Mouse (Mus musculus) gonadal fat pad, adult 2 months (tissue): ENCODE data around the gene Etv6. TPM values are rescaled to one million over a fixed set of nuclear protein-coding genes. Genes with fewer than 3 reads are reported as not detected.

Source experiments
- DNase-seq: peaks from one replicate; pipeline ENCODE4 v3.0.0-alpha.2; 2012; ENCODE audit warnings: low read depth
- polyA plus RNA-seq: library from polyadenylated mRNA; depleted of rRNA; stranded (reverse); fragments of >200 nt; gene quantifications from 2 replicates; pipeline ENCODE4 v1.2.3, GENCODE M21; 2012

Gene Etv6
- polyA plus RNA-seq, 1 experiment = 20.6 TPM

DNA sequence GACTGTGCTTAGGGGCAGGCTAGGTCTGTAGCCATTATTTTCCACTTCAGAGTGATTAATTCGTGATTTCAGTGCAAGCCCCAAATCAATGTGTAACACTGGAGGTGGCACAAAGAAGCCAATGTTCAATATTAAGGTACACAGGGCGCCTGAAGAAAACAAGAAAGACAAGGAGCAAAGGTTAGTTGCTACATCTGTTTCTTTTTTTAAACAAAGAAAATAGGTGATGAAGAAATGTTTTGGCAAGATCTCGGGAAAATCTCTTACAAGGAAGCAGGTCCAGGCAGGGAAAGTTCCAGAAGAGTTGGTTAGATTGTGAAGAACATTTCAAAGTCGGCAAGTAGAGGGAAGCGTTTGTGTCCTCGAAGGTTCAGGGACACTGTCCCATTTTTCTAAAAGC, 39.5 kb downstream of the Etv6 start:
- DNase-seq = peak; percentile 97

DNA sequence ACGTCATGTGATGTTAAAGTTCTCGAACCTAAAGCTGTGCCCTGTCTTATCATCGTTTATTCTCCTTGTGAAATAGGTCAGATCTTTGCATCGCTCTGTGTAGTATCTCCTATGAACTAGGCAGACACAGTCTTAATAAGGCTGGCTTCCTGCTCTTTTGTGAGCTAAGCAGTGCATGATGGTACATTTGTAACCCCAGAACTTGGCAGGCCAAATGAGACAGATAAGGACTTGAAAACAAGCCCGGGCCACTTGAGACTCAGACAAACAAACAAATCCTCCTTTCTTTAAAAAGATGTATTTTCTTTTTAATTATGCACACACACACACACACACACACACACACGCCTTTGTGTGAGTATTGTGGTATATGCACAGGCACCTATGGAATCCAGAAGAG, 42.5 kb downstream of the Etv6 start:
- DNase-seq = no peak

DNA sequence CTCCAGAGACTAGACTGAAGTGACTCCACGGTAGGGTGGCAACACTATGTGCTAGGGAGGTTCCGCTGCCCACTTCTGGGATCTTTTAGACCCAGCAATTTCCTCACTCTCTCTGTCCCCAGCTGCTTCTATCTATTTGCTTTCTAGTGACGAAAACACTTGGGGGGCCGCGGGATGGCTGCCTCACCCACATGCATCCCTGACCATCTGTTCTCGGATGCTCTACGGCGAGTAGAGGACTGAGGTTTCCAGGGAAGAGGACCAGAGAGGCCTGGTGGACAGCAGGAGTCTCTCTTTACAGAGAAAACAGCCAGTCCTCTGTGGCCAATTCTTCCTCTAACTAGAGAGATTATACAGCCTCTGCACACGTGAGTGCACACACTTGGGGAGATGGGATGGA, 43.6 kb downstream of the Etv6 start:
- DNase-seq = no peak

DNA sequence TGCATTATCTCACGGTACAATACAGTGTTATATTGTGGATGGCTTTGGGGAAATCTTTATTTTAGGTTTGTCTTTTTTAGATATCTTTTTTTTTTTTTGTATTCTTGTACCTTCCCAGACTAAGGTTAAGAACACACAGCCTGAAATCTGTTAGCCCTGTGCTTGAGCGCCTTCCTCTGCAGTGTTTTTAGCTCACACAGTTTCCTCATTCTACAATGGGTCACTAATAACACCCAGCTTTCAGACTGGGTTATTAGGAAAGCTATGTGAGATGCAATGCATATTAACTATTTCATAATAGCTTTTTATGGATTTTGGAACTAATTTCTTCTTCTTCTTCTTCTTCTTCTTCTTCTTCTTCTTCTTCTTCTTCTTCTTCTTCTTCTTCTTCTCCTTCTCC, 44.1 kb downstream of the Etv6 start:
- DNase-seq = no peak

DNA sequence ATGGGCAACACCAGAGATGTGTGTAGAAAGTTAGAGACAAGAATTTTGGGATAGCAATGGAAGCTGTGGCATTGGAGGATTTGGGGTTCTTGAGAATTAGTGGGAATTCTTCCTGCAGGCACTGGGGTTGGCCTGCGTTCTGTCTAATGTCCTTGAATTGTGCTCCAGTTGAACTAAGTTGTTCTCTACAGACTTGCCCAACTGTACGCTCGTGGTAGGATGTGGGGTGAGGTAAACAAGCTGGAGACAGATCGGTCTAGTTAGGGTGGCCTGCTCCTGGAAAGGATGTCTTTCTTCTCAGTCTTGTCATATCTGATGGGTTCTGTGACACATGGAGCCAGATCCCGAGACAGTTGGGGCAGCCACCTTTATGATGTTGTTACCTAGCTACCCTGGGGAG, 45.4 kb downstream of the Etv6 start:
- no peak for DNase-seq

DNA sequence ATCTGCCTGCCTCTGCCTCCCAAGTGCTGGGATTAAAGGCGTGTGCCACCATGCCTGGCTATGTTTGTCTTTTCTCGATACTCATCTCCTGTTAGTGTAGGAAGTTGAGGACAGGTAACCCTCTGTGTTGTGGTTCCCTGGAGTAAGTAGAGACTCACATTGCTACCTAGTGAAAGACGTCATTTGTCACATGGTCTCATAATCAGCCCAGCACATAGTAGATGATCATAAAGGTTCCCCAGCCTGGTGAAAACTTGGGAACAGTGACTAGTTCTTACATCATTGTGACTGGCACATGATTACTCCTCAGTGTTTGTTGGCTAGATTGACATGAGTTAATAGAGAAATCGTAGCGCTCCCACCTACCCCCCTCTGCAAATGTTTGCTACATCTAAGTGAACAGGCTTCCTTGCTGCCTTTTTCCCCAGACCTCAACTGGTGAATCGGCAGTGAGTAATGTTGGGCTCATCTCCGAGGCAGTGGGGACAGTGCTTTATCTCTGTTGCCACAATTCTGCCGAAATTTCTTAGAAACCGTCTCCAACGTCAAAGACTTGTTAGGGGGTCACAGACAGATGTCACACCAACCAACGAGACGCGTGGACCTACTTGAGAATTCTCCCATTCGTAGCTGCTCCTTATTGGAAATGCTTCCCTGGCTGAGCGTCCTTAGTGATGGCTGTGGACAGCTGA, 46.9 kb downstream of the Etv6 start:
- DNase-seq = no peak

DNA sequence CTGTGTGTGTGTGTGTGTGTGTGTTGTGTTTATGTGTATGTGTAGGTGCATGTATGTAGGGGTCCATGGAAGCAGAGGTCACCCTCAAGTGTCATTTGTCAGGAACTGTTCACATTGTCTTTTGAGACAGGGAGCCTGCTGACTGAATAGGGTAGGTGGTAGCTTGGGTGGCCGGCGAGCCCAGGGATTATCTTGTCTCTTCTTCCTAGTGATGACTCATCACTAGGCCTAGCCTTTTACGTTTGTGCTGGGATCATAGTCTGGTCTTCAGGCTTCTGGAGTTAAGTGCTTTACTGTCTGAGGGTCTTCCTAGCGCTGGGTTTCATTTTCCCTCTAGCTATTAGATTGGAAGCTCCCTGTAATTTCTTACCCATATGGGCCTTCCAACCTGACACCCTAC, 47.9 kb downstream of the Etv6 start:
- no peak for DNase-seq

DNA sequence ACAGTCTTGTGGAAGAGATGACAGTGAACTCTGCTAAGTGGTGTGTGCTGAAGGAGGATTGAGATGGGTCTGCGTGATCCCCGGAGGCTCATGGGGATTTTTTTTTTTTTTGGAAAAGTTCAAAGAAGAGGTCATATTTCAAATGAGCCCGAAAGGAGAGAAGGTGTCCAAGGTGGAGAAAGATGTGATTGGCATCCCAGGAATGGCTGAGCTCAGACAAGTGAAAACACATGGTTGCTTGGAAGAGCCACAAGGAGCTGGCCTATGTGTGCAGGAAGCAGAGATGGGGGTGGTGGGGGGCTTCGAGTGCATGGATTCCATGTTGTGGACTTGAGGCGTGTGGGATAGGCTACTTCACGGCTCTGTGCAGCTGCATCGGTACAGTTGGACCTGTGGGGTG, 50.9 kb downstream of the Etv6 start:
- no peak for DNase-seq

DNA sequence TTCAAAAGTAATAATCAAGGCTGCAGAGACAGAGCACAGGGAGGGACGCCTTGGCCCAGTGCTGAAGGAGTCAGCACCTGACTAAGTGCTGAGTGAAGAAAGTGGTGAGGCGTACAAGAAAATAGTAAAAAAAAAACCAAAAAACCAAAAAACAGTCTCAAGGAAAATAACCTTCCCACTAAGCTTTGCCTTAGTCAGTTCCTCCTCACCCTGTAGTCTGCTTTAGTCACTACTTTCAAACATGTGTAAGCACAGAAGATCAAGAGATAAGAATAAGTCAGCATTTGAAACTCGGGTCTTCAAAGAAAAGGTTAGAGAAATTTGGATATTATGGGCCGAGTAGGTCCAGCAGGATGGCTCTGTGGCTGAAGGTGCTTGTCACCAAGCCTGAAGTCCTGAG, 52.2 kb downstream of the Etv6 start:
- no peak for DNase-seq

DNA sequence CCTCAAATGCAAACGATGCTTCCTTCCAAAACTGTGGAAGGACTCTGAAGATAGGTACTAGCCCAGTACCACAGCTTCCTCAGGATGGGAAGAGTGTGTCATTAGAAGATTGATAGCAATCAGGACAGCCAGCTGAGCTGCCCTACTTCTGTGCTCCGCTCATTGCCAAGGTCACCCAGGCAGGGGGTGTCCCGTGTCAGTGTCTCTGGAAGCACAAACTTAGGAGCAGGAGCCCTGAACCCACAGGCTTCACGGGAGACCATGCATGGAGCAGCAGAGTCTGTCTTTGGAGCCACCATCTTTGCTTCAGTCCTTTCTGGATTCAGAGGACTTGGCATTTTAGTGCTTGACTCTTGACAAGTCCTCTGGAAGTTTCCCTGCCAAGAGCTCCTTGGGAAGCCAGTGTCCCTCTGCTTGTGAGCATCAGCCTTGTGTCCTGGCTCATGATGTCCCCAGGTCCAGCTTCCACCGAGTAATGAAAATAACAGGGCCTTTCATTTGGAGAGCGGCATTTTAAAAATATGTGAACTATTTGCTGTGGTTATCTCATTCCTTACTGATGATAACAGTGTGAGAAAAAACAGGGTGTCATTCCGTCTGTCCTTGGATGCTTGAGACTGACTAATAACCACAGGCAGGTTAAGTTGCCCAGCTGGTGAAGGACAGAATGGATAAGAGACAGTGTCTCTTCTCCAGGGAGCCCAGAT, 54.3 kb downstream of the Etv6 start:
- no peak for DNase-seq

DNA sequence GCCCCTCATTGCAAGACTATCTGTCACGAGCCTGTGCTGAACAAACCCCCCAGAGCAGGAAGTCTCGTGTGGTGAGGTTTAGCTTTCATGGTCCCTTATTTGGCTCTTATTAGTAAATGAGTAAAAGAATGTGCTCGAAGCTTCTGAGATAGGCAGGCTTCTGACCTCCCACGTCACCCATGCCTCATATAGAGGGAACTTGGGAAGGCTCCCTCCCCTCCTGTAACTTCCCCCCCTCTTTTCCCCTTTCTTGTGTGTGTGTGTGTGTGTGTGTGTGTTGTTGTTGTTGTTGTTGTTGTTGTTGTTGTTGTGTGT, 54.8 kb downstream of the Etv6 start:
- no peak for DNase-seq

DNA sequence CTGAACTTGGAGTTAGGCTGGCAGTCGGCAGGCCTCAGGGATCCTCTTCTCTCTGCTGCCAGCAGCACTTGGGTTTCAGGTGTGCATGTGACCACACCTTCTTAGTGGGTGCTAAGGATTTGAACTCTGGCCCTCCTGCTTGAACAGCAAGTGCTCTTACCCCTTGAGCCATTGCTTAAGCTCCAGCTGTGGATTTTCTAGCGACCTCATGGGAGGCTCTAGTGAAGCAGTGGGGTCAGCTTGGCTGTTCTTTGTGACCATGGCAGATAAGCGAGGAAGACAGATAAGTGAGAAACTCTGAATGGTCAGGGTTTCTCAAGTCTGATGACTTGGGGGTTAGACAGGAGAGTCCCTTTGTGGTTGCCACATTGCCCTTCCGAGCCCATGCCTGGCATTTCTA, 55.4 kb downstream of the Etv6 start:
- no peak for DNase-seq

DNA sequence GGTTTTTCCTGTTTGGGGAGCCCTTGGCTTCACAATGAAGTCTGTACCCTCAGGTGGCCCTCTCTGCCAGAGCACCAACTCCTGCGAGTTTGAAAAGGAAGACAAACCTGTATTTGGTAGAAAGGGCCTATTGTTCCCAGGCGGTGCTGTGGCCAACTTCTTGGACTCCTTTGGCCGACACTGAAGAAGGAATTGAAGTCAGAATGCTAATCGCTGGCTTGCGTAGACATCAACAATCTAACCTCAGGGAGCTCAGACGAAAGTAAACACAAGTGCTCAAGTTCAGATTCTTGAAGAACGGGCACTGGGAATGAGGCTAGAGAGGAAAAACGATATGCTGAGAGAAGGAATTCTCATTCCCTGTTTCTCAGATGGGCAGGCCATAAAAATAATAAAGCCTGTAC, 55.9 kb downstream of the Etv6 start:
- peak; percentile 95 for DNase-seq

DNA sequence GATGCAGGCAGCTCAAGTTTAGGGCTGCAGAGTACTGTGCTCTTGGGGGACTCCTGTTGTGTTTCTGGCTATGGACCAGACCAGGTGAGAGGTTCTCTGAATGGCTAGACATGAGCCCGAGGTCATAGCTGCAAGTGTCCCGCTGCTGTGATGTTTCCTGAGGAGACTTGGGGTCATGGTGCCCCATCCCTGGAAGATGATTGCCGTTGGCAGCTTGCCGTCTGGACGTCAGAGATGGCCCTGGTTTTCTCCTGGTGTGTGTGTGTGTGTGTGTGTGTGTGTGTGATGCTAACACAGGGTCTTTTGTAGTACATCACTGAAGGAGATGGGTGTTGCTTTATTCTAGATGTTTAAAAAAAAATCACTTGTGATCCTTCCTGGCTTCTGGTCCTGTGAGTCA, 58.6 kb downstream of the Etv6 start:
- no peak for DNase-seq

DNA sequence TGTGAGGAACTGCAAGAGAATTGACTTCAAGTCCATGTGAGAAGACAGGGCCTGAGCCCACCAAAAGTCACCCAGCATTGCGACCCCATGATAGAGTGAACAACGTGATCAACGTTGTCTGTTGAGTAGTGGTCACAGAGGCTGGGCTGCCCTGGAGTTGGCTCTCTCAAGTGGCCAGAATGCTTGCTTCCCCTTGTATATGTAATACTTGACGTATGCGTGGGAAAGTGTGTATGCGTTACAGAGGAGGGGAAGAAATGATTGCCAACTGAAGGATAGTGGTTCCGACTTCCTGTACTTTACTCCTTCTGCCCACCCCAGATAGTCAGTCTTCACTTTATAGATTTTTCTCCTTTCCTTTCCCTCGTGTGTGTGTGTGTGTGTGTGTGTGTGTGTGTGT, 59.1 kb downstream of the Etv6 start:
- no peak for DNase-seq

DNA sequence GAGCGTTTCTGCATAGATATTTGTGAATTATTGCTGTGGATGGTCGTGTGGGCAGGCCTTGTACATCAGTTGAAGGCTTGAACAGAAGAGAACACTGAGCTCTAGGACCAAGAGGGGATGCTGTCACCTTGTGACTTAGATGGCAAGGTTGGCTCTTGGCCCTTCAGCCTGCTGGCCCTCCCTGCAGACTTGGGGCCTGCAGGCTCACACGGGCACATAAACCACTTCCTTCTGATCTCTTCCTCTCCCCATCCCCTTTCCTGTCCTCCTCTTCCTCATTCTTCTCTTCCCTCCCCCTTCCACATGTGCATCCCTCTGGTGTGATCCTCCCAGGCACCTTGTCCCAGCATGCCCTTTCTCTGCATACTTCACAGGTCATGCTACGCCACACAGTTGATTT, 60.1 kb downstream of the Etv6 start:
- no peak for DNase-seq

DNA sequence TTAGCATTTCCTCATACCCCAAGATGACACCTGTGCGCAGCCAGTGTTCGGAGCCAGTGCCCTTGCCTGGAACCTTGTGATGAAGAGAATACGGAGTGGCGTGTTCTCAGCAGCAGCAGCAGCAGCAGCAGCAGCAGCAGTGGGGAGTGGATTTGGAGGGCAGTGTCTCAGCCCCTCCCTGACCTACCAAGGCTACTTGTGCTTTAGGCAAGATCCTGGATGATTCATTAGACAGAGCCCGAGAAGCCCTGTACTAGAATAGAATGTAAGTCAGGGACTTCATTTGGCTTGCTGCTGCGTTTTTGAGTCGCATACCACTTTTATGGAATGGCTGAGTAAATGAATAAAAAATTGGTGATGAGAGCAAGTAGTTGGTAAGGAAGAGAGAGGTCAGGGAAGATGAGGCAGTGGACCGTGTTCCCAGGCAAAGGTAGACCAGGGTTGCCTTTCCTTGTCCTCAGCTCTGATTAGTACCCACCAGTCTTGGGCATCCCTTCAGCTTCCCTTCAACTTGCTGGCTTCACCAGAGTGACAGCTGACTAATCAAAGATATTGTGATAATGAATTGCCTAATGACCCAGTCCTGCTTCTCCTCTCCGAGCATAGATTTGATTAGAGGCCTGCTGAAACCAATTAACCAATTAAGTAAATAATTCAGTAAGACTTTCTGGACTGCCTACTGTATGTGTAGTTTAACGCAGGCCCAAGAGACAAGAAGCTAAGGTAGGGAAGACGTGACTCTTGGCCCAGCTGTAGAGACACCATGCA, 64.7 kb downstream of the Etv6 start:
- DNase-seq = no peak

DNA sequence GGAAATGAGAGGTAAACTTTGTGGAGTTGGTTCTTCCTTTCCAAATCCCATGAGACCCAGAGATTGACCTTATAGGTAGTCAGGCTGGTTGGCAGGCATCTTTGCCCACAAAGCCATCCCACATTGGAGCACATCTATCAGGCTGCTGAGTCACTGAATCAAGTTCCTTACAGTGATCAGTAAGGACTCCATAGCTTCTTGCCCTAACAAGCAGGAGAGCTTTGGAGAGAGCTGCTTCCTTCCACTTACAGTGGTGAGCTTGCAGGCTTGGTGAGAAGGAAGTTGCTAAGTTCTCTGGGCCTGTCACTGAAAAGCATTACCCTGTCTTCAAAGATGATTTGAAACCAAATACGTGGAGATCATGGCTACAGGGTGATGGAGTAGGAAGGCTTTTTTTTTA, 66.9 kb downstream of the Etv6 start:
- DNase-seq = no peak

DNA sequence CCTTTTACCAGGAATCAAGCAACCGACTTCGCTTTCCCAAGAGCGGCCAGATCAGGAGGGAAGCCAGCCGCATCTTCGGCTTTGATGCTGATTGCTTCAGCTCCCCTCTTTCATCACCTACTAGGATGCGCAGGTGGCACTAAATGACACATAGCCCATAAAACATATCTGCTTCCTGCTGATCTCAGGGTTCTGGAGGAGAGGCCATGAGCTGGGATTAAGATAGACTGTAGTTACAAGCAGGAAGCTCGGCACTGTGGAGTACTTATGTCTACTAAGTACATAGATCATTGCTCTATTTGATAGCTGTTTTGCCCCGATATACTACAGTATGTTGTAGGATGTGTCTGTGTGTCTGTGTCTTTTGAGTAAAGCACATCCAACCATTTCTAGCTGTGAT, 68.0 kb downstream of the Etv6 start:
- DNase-seq = no peak

DNA sequence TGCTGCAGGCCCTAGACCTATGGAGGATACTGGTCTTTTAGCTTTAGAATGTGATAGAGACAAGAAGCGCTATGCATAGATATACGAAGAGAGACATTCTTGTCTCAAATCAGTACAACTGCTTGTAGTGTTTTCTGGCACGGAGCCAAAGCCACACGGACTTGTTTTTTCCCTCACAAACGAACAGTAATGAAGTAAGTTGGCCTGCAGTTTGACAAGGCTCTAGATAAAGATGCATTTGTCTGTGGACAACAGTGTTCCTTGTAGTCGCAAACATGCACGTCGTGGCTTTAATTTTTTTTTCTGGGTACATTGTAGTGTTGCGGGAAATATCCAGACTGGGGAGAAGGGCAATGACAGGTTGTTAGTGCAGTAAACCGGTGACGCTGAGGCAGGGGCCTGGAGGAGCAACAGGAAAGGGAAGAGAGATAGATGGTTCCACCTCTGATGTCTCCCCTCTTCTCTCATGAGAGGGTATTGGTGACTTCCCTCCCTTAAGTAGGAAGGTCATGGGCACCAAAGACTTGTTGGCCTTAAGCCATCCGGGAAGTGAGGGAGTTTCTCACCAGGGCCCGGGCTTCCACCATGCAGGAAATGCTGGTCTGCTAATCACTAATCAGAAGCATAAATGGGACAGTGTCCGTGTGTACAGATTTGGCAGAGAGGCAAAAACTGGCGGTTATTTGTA, 70.2 kb downstream of the Etv6 start:
- no peak for DNase-seq

DNA sequence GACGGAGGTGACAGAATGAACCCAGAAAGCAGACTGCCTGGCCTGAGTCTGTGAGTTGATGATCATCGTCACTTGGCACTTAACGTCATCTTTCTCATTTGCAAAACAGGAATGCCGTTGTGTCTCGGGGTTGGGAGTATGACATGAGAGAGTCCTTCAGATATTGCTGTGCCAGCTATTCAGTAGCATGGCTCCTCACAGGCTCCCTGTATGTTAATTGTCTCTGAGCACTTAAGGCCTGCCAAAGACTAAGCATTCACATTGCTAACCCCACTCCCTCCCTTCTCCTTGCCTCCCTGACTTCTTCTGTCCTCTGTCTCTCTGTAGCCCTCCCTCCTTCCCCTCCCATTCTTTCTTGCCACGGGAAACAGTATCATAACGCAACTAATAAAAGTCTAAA, 72.2 kb downstream of the Etv6 start:
- no peak for DNase-seq

DNA sequence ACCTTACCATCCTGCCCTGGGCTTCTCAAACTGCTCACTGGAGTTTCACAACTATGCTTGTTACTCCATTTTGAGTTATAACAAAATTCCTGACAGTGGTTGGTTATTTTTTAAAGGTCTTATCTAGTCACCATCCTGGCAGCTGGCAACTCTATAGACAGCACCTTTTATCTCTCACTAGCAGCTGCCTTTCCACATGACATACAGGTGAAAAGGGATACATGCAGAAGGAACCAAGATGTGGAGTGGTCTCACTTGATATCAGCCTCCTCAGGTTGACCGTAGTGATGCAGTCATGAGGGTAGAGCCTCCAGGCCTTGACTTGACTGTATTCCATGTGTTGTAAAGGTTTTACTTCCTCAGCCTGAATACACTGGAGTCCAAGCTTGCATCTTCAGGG, 74.2 kb downstream of the Etv6 start:
- DNase-seq = no peak

DNA sequence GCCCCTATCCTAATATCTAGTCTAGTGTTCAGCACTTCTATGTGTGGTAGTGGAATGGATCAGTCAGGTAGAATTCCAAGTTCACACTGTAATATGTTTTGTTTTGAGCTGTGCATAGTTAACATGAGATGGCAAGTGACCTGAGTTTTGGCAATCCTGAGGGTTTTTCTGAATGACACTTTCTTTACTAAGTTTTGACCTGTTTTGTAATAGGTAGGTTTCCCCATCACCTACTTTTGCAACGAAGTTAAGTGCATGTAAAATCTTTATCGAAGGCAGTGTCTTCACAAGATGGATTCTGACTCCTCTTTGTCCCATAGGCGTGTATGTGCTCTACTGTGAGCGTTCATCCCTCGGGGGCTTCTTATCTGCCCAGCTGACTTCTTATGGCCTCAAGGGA, 74.7 kb downstream of the Etv6 start:
- DNase-seq = no peak
